Mouse (Mus musculus) embryonic facial prominence, embryonic 15.5 days (tissue): ENCODE data around the gene Pawr. TPM values are rescaled to one million over a fixed set of nuclear protein-coding genes. Genes with fewer than 3 reads are reported as not detected.
"Not testable (repeated sequence)": the region's sequence is repeated elsewhere in the genome, so short reads cannot be mapped to it uniquely, and the experiment has no call there.

Experiments
- ATAC-seq: fragments of 200-750 bp; cut with Nextera tagmentation; 2 replicates; pipeline ENCODE4 v1.8.0; 2017; ENCODE audit warnings: low read depth, moderate TSS enrichment; ENCODE audit not compliant: insufficient number of reproducible peaks, low FRiP score, low TSS enrichment
- H3K27ac ChIP-seq: fragments of 300-500 bp; sonication (generic); replicated peaks from 2 replicates; pipeline ENCODE4 v1.5.1; 2015; ENCODE audit warnings: mild to moderate bottlenecking, inconsistent platforms
- H3K27me3 ChIP-seq: fragments of 300-500 bp; sonication (generic); 2 replicates; pipeline ENCODE4 v1.6.1; 2015; ENCODE audit warnings: inconsistent platforms
- H3K36me3 ChIP-seq: fragments of 300-500 bp; sonication (generic); 2 replicates; pipeline ENCODE4 v1.6.1; 2015; ENCODE audit warnings: mild to moderate bottlenecking, inconsistent platforms
- H3K4me1 ChIP-seq: fragments of 300-500 bp; sonication (generic); 2 replicates; pipeline ENCODE4 v1.6.1; 2015; ENCODE audit warnings: inconsistent platforms
- H3K4me2 ChIP-seq: fragments of 300-500 bp; sonication (generic); replicated peaks from 2 replicates; pipeline ENCODE4 v1.6.1; 2015; ENCODE audit warnings: mild to moderate bottlenecking, inconsistent platforms
- H3K4me3 ChIP-seq: fragments of 300-500 bp; sonication (generic); replicated peaks from 2 replicates; pipeline ENCODE4 v1.5.1; 2015; ENCODE audit warnings: mild to moderate bottlenecking, inconsistent platforms
- H3K9ac ChIP-seq: fragments of 300-500 bp; sonication (generic); 2 replicates; pipeline ENCODE4 v1.6.1; 2015; ENCODE audit warnings: inconsistent platforms
- H3K9me3 ChIP-seq: fragments of 300-500 bp; sonication (generic); replicated peaks from 2 replicates; pipeline ENCODE4 v1.6.1; 2016; ENCODE audit warnings: inconsistent platforms
- WGBS: fragments of 180-500 bp; shearing (Covaris S2); methylation state at CpG from one replicate; pipeline ENCODE4 v1.1.7; 2015; 5-methylcytosine and 5-hydroxymethylcytosine counted together
- polyA plus RNA-seq: library from polyadenylated mRNA; unstranded; fragments of >200 nt; fragmentation: Nextera tagmentation; extraction: Ambion mirVana; gene quantifications from 2 replicates; pipeline ENCODE4 v1.2.1, GENCODE M21; 2015

Pawr gene
- polyA plus RNA-seq, 1 experiment from 2014 or later, result 9.7 TPM

- H3K4me3 ChIP-seq, result no peak overlapping the region
These were observed 6.4 kb downstream of the Pawr start for GRCm38 (mm10) chr10:108338055-108338961.

GRCm38 (mm10) chr10:108339118-108339517 is 7.2 kb downstream of the Pawr start:
- H3K27me3 ChIP-seq, result no peaks in the 10 kb centered on the region
- no peak overlapping the region for H3K27ac ChIP-seq
- H3K36me3 ChIP-seq, result no peaks in the 10 kb centered on the region
- no peak for ATAC-seq
- WGBS, result 72% methylated on average over 5 of the region's 5 CpGs
- H3K9ac ChIP-seq, result no peak overlapping the region
- H3K4me2 ChIP-seq, result no peak overlapping the region
- no peaks in the 10 kb centered on the region for H3K4me1 ChIP-seq
- H3K9me3 ChIP-seq, result no peaks in the 10 kb centered on the region
- H3K4me3 ChIP-seq, result no peak overlapping the region

More at GRCm38 (mm10) chr10:108338055-108338961, 6.4 kb downstream of the Pawr start:
- ATAC-seq, result no peak
- Histone ChIP-seq H3K36me3 (no peaks in the 10 kb centered on the region), H3K27me3 (no peaks in the 10 kb centered on the region), H3K9ac (no peak overlapping the region), H3K27ac (no peak overlapping the region), H3K9me3 (no peaks in the 10 kb centered on the region), H3K4me1 (no peaks in the 10 kb centered on the region), H3K4me2 (no peak overlapping the region)
- WGBS, result 80% methylated on average over 22 of the region's 22 CpGs

GRCm38 (mm10) chr10:108339872-108340271 is 8.0 kb downstream of the Pawr start:
- H3K4me2 ChIP-seq, result no peak overlapping the region
- ATAC-seq, result no peak
- no peaks in the 10 kb centered on the region for H3K9me3 ChIP-seq
- H3K36me3 ChIP-seq, result no peaks in the 10 kb centered on the region
- no peak overlapping the region for H3K27ac ChIP-seq
- 84% methylated on average over 4 of the region's 4 CpGs for WGBS
- H3K9ac ChIP-seq, result no peak overlapping the region
- H3K27me3 ChIP-seq, result no peaks in the 10 kb centered on the region
- no peaks in the 10 kb centered on the region for H3K4me1 ChIP-seq
- no peak overlapping the region for H3K4me3 ChIP-seq

GRCm38 (mm10) chr10:108343734-108344133 is 11.8 kb downstream of the Pawr start:
- H3K9me3 ChIP-seq, result no peaks in the 10 kb centered on the region
- H3K27ac ChIP-seq, result no peak overlapping the region
- no peaks in the 10 kb centered on the region for H3K27me3 ChIP-seq
- ATAC-seq, result no peak
- H3K4me3 ChIP-seq, result no peak overlapping the region
- H3K4me1 ChIP-seq, result no peaks in the 10 kb centered on the region
- no peak overlapping the region for H3K9ac ChIP-seq
- H3K36me3 ChIP-seq, result no peaks in the 10 kb centered on the region; the same call in 1 of the 2 replicates
- H3K4me2 ChIP-seq, result no peak overlapping the region

- Histone ChIP-seq H3K4me3 (no peak overlapping the region), H3K9me3 (no peaks in the 10 kb centered on the region), H3K27ac (no peak overlapping the region), H3K9ac (no peak overlapping the region), H3K4me2 (no peak overlapping the region), H3K4me1 (no peaks in the 10 kb centered on the region), H3K27me3 (no peaks in the 10 kb centered on the region), H3K36me3 (no peaks in the 10 kb centered on the region; the same call in 1 of the 2 replicates)
- 93% methylated on average over 9 of the region's 9 CpGs for WGBS
- ATAC-seq, result no peak
These were observed 13.2 kb downstream of the Pawr start for GRCm38 (mm10) chr10:108345123-108345522.

GRCm38 (mm10) chr10:108346301-108346700 is 14.4 kb downstream of the Pawr start:
- H3K4me2 ChIP-seq, H3K27ac ChIP-seq, H3K9me3 ChIP-seq, H3K4me1 ChIP-seq, H3K36me3 ChIP-seq, H3K27me3 ChIP-seq, H3K9ac ChIP-seq, H3K4me3 ChIP-seq, ATAC-seq: not testable (repeated sequence)
- 91% methylated on average over 4 of the region's 4 CpGs for WGBS

GRCm38 (mm10) chr10:108350125-108351070 is 18.5 kb downstream of the Pawr start:
- no peaks in the 10 kb centered on the region; the same call in 1 of the 2 replicates for H3K36me3 ChIP-seq
- no peak for ATAC-seq
- 80% methylated on average over 9 of the region's 9 CpGs for WGBS
- H3K27me3 ChIP-seq, result no peaks in the 10 kb centered on the region
- H3K9ac ChIP-seq, result no peak overlapping the region
- no peaks in the 10 kb centered on the region for H3K4me1 ChIP-seq
- no peak overlapping the region for H3K4me3 ChIP-seq
- no peak overlapping the region for H3K27ac ChIP-seq
- no peaks in the 10 kb centered on the region for H3K9me3 ChIP-seq
- H3K4me2 ChIP-seq, result no peak overlapping the region

GRCm38 (mm10) chr10:108352944-108353343 is 21.0 kb downstream of the Pawr start:
- no peak overlapping the region for H3K9ac ChIP-seq
- no peaks in the 10 kb centered on the region for H3K9me3 ChIP-seq
- ATAC-seq, result no peak
- no peak overlapping the region for H3K27ac ChIP-seq
- no peaks in the 10 kb centered on the region for H3K36me3 ChIP-seq
- WGBS, result 83% methylated on average over 10 of the region's 10 CpGs
- H3K27me3 ChIP-seq, result no peaks in the 10 kb centered on the region
- H3K4me2 ChIP-seq, result no peak overlapping the region
- no peak overlapping the region for H3K4me3 ChIP-seq
- H3K4me1 ChIP-seq, result no peaks in the 10 kb centered on the region

GRCm38 (mm10) chr10:108354726-108355391 is 22.9 kb downstream of the Pawr start:
- ATAC-seq, result no peak
- Histone ChIP-seq H3K27me3 (no peaks in the 10 kb centered on the region), H3K4me1 (no peaks in the 10 kb centered on the region), H3K4me3 (no peak overlapping the region), H3K36me3 (no peaks in the 10 kb centered on the region), H3K27ac (no peak overlapping the region), H3K9me3 (no peaks in the 10 kb centered on the region), H3K9ac (no peak overlapping the region), H3K4me2 (no peak overlapping the region)
- WGBS, result 40% methylated on average over 10 of the region's 10 CpGs

- Histone ChIP-seq H3K36me3 (no peaks in the 10 kb centered on the region), H3K27ac (no peak overlapping the region), H3K4me2 (no peak overlapping the region), H3K4me3 (no peak overlapping the region), H3K27me3 (no peaks in the 10 kb centered on the region), H3K9me3 (no peaks in the 10 kb centered on the region), H3K4me1 (0 out of 2 replicates have a peak, but pooled peaks cover under 1% of the 10 kb centered on the region), H3K9ac (no peak overlapping the region)
- ATAC-seq, result no peak
- 95% methylated on average over 3 of the region's 3 CpGs for WGBS
These were observed 23.5 kb downstream of the Pawr start for GRCm38 (mm10) chr10:108355392-108355775.
